Mouse (Mus musculus): ENCODE measurements at regions not wholly inside any gene's neighbourhood (a gene's known extent, or its start where the extent isn't known, plus 50 kb on each side); places are given as distances from the start of the nearest gene placed in this dataset.
A peak's percentile ranks its signal among the peaks of the same experiment; 100 is the strongest.

DNA sequence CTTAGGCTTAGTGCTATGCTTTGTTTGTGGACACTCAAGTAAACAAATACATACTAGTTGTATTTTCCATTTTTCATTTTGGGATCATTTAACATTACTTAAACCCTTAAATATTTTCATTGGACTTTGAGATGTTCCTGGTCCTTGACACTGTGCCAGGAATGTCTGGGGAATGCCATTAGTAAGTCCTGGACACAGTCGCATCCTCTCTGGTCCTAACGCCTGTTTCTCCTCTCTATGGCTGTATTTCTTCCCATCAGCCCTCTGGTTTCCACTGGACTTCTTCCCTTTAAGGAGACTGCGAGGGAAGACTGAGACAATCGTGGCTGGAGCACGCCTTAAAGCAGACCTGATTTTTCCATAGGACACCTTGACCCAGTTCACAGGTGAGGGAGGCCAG is 96.8 kb upstream of the Galnt15 start:
- H3K4me1 ChIP-seq (ENCODE audit: insufficient read depth), result 0 out of 2 replicates have a peak, but pooled peaks cover 4% of the 10 kb centered on the region
- no peak overlapping the region for H3K4me2 ChIP-seq (ENCODE audit: low read depth)
- DNase-seq (no peak), ATAC-seq (no peak)
- no peak overlapping the region for H3K4me3 ChIP-seq (ENCODE audit: low read depth, low read length)
- TF ChIP-seq CTCF (IDR thresholded peaks at IDR 0.05; ENCODE audit: low read depth), result no peak
- no peak overlapping the region for H3K9ac ChIP-seq
- H3K27me3 ChIP-seq (ENCODE audit: insufficient read depth, low read length), result no peaks in the 10 kb centered on the region
- 77% methylated on average over 5 of the region's 5 CpGs for WGBS
- no peak overlapping the region for H3K27ac ChIP-seq (ENCODE audit: low read depth, low read length)
- no peaks in the 10 kb centered on the region for H3K9me3 ChIP-seq (ENCODE audit: low read length)
- no peaks in the 10 kb centered on the region for H3K36me3 ChIP-seq (ENCODE audit: insufficient read depth)

DNA sequence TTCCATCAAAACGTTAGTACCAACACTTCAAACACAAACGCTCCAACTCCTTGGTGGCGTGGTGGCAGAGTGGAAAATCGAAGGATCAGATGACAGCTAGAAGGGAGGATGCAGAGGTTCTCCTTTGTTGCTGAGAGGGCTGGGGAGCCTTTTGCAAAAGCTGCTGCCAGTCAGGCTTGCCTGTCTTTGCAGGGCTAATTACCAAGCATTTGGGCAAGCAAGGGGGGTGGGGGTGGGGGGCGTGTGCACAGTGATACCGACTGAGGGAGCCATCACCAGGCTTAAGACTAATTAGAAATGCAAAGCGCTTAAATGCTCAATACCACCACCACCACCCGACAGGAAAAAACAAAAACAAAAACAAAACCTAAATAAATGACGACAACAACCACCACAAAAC is 95.3 kb upstream of the Galnt15 start:
- ATAC-seq, result peak; percentile 79
- DNase-seq, result no peak
- Histone ChIP-seq H3K36me3 (ENCODE audit: insufficient read depth) (no peaks in the 10 kb centered on the region), H3K9me3 (ENCODE audit: low read length) (no peaks in the 10 kb centered on the region), H3K27ac (ENCODE audit: low read depth, low read length) (peak overlapping the region; percentile 97), H3K4me1 (ENCODE audit: insufficient read depth) (0 out of 2 replicates have a peak, but pooled peaks cover 4% of the 10 kb centered on the region), H3K4me2 (ENCODE audit: low read depth) (peak overlapping the region; percentile 67), H3K4me3 (ENCODE audit: low read depth, low read length) (peak overlapping the region; percentile 41), H3K27me3 (ENCODE audit: insufficient read depth, low read length) (no peaks in the 10 kb centered on the region), H3K9ac (peak overlapping the region; percentile 71)
- WGBS, result under 1% methylated on average over 9 of the region's 9 CpGs
- no peak; the same call in 1 of the 2 replicates for TF ChIP-seq CTCF (IDR thresholded peaks at IDR 0.05; ENCODE audit: low read depth)

DNA sequence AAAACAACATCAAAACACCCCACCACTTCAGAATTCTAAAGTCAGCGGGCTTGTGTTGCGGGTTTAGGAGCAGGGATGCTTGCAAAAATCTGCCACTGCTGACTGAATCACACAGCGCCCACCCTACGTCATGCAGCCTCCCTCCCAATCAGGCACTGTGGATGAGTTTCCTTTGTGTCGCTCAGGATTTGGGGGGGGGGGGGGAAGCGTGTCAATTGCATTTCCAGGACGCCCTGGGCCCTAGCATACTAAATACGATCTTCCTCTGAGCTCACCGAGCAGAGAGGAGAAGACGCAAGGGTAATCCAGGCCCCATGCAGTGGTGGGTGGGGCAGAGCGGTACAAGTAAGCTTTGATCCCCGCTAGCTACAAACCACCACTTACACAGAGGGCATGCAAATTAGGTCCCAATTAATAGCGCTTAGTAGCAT is 94.9 kb upstream of the Galnt15 start:
- Histone ChIP-seq H3K27me3 (ENCODE audit: insufficient read depth, low read length) (no peaks in the 10 kb centered on the region), H3K9me3 (ENCODE audit: low read length) (no peaks in the 10 kb centered on the region), H3K9ac (peak overlapping the region; percentile 71), H3K4me1 (ENCODE audit: insufficient read depth) (0 out of 2 replicates have a peak, but pooled peaks cover 4% of the 10 kb centered on the region), H3K36me3 (ENCODE audit: insufficient read depth) (no peaks in the 10 kb centered on the region), H3K27ac (ENCODE audit: low read depth, low read length) (peak overlapping the region; percentile 97), H3K4me3 (ENCODE audit: low read depth, low read length) (peak overlapping the region; percentile 41), H3K4me2 (ENCODE audit: low read depth) (peak overlapping the region; percentile 67)
- TF ChIP-seq CTCF (IDR thresholded peaks at IDR 0.05; ENCODE audit: low read depth), result no peak; the same call in 1 of the 2 replicates
- WGBS, result 1% methylated on average over 13 of the region's 13 CpGs
- ATAC-seq (peak; percentile 96), DNase-seq (peak; percentile 95)

DNA sequence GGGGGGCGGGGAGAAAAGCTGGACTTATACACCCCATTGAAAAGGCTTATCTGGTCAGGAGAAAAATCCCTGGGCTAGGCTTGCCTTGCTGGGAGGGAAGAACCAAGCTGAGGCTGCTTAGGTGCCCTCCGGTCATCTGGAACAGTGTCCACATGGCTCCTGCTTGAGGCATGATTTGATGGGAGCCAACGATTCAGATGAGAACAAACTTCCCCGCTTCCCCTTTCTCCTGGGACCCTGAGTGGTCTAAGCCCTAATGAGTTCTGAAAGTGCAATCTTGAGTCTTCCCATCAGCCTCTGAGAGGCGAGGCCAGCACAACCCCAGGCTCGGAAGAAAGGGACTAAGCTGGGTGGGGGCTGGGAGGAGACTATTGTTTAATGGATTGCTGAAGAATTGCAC is 94.5 kb upstream of the Galnt15 start:
- Histone ChIP-seq H3K27ac (ENCODE audit: low read depth, low read length) (peak overlapping the region; percentile 97), H3K9ac (peak overlapping the region; percentile 71), H3K4me3 (ENCODE audit: low read depth, low read length) (peak overlapping the region; percentile 41), H3K27me3 (ENCODE audit: insufficient read depth, low read length) (no peaks in the 10 kb centered on the region), H3K9me3 (ENCODE audit: low read length) (no peaks in the 10 kb centered on the region), H3K4me2 (ENCODE audit: low read depth) (peak overlapping the region; percentile 67), H3K4me1 (ENCODE audit: insufficient read depth) (0 out of 2 replicates have a peak, but pooled peaks cover 4% of the 10 kb centered on the region), H3K36me3 (ENCODE audit: insufficient read depth) (no peaks in the 10 kb centered on the region)
- peak; percentile 81 for DNase-seq
- TF ChIP-seq CTCF (IDR thresholded peaks at IDR 0.05; ENCODE audit: low read depth), result no peak
- 0% methylated on average over 5 of the region's 6 CpGs for WGBS
- ATAC-seq, result peak; percentile 54

DNA sequence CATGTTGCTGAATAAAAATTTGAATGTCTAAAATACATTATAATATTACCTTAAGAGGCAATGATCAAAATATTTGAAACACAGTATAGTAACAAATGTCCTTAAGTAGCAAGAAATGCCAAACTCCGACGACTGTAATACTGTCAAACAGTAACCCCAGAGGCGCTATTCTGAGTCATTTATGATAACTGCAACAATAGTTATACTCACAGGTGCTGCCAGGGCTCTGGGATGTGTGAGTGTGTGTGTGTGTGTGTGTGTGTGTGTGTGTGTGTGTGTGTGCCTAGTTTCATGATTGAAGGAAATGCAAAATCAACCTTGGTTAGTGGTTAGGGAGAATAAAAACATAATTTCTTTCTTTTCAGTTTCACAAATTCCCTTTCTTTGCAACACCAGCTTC is 94.0 kb upstream of the Galnt15 start:
- TF ChIP-seq CTCF (IDR thresholded peaks at IDR 0.05; ENCODE audit: low read depth), result 0 out of 2 replicates have a peak, but pooled peaks have one; percentile 6
- WGBS, result 3% methylated on average over 3 of the region's 3 CpGs
- H3K4me1 ChIP-seq (ENCODE audit: insufficient read depth), result 0 out of 2 replicates have a peak, but pooled peaks cover 4% of the 10 kb centered on the region
- H3K4me2 ChIP-seq (ENCODE audit: low read depth), result peak overlapping the region; percentile 67
- H3K9ac ChIP-seq, result peak overlapping the region; percentile 71
- DNase-seq, result no peak
- no peaks in the 10 kb centered on the region for H3K9me3 ChIP-seq (ENCODE audit: low read length)
- H3K4me3 ChIP-seq (ENCODE audit: low read depth, low read length), result peak overlapping the region; percentile 41
- ATAC-seq, result no peak
- no peaks in the 10 kb centered on the region for H3K27me3 ChIP-seq (ENCODE audit: insufficient read depth, low read length)
- peak overlapping the region; percentile 97 for H3K27ac ChIP-seq (ENCODE audit: low read depth, low read length)
- H3K36me3 ChIP-seq (ENCODE audit: insufficient read depth), result no peaks in the 10 kb centered on the region

DNA sequence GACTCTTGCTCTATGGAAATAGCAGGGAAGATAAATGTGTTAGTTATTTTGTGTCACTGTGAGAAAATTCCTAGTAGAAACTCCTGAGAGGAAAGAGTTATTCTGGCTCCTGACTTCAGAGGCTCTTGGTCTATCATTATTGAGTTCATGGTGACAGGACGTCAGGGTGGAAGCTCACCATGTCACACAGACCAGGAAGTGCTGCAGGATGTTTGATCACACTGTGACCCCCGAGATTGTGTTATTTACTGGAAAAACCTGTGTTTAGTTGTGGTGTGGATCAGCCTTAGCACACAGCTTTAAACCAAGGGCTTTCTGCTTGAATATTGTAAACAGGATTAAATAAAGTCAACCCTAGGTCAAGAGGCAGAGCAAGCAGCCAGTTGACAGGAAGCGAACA is 93.4 kb upstream of the Galnt15 start:
- TF ChIP-seq CTCF (IDR thresholded peaks at IDR 0.05; ENCODE audit: low read depth), result no peak
- Histone ChIP-seq H3K4me2 (ENCODE audit: low read depth) (no peak overlapping the region), H3K27me3 (ENCODE audit: insufficient read depth, low read length) (no peaks in the 10 kb centered on the region), H3K9ac (no peak overlapping the region), H3K4me3 (ENCODE audit: low read depth, low read length) (no peak overlapping the region), H3K4me1 (ENCODE audit: insufficient read depth) (0 out of 2 replicates have a peak, but pooled peaks cover 4% of the 10 kb centered on the region), H3K36me3 (ENCODE audit: insufficient read depth) (no peaks in the 10 kb centered on the region), H3K9me3 (ENCODE audit: low read length) (no peaks in the 10 kb centered on the region), H3K27ac (ENCODE audit: low read depth, low read length) (peak overlapping the region; percentile 97; the same call in 1 of the 2 replicates)
- ATAC-seq, result no peak
- no peak for DNase-seq
- WGBS, result 54% methylated on average over 3 of the region's 3 CpGs

DNA sequence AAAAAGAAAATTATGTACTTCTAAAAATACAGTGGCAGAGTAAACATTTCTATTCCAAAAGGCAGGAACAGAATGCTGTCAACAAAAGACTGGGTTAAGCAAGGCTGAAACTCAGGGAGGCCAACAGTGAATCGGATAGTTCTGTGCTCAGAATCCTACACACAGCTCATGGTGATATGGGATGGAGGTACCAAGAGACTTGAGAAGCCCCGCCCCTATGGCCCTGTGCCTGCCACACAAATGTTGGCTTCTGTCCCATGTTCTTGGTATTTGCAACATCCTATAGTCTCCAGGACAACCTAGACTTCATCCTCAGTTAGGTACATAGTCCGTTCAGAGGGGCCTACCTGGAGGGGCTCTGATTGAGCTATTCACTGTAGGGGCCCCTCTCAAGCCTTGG is 92.2 kb upstream of the Galnt15 start:
- ATAC-seq, result no peak

More for the DNA sequence above, 92.2 kb upstream of the Galnt15 start:
- no peak for TF ChIP-seq CTCF (IDR thresholded peaks at IDR 0.05; ENCODE audit: low read depth)
- Histone ChIP-seq H3K9me3 (ENCODE audit: low read length) (no peaks in the 10 kb centered on the region), H3K36me3 (ENCODE audit: insufficient read depth) (no peaks in the 10 kb centered on the region), H3K9ac (no peak overlapping the region), H3K27ac (ENCODE audit: low read depth, low read length) (no peak overlapping the region), H3K4me3 (ENCODE audit: low read depth, low read length) (no peak overlapping the region), H3K27me3 (ENCODE audit: insufficient read depth, low read length) (no peaks in the 10 kb centered on the region), H3K4me2 (ENCODE audit: low read depth) (no peak overlapping the region), H3K4me1 (ENCODE audit: insufficient read depth) (0 out of 2 replicates have a peak, but pooled peaks cover 4% of the 10 kb centered on the region)
- no peak for DNase-seq
- WGBS, result 78% methylated on average over 3 of the region's 3 CpGs

All from forebrain, postnatal 0 days (tissue).